Mouse (Mus musculus) frontal cortex, postnatal 14 days (tissue): ENCODE measurements around the gene Serbp1.
A peak's percentile ranks its signal among the peaks of the same experiment; 100 is the strongest.

ENCODE experiments used
- DNase-seq, 2 experiments: peaks; one replicate each; pipeline ENCODE4 v3.0.0; 2022; ENCODE audit warnings: low spot score in 2 of 2

Serbp1 gene

DNA sequence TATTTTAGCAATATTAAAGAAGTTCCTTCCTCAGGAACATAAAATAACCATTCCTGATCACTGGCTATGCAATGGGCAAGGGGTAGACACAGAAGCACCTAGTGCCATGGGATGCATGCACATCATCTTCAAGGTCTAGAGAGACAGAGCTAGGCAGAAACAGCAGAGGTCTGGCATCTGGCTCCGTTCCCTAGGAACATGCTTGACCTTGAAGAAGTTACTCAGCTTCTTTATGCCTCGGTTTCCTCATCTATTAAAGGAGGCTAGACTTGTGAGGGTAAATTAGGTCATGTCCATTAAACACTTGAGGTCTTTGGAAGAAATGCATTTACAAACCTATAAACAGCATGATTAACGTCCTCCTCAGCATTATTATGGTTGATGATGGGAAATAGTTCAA lies 2.3 kb upstream of the Serbp1 start:
- no peak for DNase-seq

DNA sequence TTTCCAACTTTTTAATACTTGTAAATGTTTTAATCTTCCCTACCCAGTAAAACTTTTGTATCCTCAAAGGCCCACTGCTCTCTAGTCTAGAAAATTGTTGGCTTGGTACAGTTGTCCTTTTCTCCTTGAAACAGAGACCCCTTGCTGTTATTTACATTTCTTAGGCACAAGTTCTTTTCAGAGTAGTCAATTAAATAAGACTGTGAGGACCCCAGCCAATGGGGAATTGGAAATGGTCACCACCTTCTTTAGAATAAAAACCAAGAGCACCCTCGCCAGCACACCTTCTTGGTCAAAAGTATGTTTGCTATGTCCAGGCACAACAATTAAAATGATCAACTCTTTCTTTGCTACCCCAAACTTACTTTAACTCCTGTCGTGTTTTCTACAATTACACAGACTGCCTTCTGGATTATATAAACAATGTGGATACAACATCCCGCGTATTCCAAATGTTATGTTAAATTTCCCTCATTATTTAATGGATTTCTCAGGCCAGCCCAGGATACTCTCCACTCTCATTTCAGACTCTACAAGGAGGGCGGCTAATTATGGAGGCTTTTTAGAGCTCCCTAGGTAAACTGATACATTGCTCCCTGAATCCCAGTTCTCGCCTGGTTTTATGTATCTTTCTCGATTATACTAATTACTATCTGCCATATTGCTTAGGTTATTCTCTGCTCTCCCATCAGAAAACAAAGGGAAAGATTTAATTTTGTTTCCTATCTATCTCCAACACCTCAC lies 1.3 kb upstream of the Serbp1 start:
- no peak for DNase-seq

DNA sequence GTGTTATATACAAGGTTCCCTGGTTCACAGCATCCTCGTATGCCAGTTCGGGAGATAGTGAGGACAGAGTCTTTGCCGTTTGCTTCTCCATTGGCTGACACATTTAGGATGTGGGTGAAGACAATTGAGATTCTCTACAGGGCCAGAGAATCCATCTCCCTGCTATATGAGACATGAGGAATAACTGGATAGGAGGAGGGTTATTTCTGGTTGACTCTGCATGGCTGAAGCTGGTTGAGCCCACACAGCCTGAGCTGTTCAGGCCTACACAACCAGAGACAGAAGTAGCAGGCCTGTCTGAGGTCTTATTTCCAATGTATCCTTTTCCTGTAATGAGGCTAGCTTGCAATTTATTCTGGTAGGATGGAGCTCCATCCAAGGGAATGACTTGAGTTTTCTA lies 3.3 kb downstream of the Serbp1 start:
- DNase-seq: no peak

DNA sequence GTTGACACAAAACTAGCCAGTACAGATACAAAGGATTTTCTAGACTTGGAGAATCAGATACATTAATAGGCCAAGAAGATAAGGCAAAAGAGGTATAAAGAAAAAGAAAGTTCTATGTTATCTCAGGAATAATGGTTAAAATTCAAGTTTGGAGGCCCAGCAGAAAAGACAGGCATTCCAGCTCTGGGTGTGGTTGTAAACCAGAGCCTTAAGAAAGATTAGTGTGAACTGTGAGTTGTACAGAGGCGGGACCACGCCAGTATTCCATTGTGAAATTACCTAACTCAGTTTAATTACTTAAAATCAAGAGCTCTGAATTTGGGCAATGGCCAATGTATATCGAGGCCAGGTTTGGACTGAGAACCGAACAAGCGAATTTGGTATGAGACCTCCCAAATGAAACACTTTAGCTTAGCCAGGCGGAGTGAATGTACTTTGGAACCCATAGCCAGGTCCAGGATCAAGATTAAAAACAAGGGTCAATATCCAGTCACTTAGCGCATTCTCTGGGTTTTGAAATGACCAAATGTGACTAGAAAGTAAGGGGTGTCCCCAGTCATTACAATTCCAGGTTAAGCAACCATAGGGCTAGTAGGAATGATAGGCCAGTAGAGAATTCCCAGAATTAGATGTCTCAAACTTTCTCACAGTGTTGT lies 5.9 kb downstream of the Serbp1 start:
- no peak for DNase-seq

DNA sequence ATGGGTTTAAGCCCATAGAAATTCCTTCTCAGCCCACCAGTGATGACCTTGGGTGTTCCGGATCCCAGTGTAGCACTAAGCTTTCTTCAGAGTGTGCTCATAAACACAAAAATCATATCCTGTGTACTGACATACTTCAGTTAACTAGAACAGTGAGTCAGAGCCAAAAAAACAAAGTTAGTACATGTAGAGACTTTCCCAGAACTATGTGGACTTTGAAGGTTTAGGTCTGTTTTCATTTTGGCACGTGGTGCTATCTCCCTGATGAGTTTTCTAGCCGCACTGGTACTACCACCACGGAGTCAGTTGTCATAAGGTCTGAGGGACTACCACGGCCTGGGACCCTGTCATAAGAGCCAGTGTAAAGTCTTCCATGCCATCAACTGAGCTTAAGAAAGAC lies 6.5 kb downstream of the Serbp1 start:
- DNase-seq: no peak

DNA sequence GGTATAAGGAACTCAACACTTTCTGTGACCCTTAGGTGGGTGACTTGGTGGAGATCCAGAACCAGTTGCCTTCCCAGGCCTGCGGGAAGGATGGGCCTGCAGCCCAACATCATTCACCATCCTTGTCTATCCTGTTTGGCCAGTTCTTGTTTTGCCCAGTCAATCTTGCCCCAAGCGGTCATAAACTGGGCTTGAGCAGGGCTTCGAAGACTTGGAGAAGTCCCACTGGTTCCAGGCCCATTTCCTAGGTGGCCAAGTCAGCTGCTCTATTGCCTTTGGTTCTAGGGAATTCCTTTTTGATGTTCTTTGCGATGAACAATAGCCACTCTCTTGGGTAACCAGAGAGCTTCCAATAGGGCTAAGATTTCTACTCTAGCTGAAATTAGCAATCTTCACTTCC lies 13.1 kb downstream of the Serbp1 start:
- DNase-seq: no peak

DNA sequence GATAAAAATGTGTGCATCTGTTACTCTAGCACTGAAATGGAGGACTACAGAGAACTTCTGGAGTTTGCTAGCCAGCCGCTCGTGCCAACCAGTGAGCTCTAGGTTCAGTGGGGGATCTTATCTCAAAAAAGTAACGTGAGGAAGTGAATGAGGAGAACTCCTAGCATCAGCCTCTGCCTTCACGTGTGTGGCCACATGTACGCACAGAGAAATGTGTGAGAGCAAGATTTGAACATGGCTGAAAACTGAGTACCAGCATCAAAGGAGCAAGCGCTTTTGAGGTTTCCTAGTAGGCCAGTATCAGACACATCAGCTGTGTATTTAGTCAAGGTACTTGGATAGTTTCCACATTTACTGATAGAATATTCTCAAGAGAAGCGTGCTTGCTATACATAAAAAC lies 27.0 kb downstream of the Serbp1 start:
- DNase-seq: no peak

DNA sequence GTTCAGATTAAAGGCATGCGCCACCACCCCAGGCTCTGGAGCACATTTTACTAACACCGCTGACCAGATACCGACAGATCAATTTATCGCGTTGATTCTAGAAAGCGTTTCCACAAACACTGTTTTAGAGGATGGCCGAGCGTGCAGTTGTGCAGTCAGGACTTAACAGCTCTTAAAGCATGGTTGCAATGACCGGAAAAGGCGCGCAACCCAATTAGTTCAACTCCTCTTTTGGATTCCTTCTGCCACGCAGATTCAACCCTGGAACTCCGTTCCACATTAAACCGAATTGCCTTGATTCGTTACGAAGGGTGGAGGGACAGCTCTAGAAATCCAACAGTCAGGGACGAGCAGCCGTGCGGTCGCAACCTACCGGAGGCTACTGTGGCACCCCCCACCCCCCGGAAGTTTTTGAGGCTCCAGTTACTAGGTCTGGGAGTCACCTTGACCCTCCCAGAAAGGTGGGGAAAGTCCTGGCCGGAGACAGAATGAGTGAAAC lies 28.2 kb downstream of the Serbp1 start:
- DNase-seq: peak; percentile 20 to 23

DNA sequence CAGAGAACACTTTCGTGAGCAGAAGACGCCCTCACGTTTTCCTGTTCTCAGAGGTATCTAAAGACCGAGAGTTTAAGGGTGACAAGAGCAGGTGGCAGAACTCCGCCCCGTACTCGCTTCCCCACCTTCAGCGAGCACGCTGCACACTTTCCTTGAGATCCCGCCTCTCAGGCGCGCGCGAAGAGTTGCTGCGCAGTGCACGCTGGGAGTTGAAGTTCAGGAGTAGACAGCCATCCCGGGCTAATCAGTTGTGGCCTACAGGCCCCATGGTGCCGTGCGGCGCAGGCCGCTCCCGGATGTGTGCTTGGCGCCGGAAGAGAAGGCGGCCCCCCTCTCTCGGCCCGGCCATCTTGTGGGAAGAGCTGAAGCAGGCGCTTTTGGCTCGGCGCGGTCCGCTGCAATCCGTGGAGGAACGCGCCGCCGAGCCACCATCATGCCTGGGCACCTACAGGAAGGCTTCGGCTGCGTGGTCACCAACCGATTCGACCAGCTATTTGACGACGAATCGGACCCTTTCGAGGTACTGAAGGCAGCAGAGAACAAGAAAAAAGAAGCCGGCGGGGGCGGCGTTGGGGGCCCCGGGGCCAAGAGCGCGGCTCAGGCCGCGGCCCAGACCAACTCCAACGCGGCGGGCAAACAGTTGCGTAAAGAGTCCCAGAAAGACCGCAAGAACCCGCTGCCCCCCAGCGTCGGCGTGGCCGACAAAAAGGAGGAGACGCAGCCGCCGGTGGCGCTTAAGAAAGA lies 28.9 kb downstream of the Serbp1 start:
- peak; percentile 92 to 95 for DNase-seq

DNA sequence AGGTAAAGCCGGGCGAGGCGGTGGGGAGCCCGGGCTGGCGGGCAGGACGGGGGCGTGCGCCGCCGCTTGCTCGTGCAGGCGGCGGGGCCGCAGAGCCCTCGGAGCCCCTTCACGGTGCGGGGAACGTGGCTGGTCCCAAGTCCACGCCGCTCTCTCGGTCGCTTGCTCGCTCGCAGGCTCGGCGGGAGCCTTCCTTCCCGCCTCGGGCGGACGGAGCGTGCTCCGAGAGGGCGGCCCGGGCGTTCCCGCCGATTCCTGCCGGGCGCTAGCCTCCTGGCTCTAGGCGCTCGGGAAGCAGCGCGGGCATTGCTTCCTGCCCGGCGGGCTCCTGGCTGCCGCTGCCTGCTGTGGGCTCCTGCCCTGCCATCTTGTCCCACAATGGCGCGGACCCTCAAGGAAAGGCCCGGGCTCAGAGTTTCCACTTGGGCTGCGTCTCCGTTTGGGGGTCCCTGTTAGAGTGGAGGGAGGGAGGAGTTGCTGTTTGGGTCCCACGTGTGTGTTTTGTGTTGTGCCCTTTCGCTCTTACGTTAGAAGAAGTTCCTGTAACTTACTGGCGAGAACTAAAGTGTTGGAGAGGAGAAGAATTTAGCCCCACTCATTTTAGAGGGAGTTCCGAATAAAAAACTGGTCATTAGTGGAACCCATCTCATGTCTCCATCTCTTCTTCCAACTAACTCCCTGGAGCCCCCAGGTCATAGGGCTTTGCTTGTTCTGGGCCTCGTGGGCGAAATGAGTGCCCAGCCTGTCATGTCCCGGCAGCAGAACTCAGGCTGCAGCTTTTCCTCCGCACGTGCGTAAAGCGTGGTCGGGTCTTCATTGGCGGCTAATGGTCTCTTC lies 29.6 kb downstream of the Serbp1 start:
- DNase-seq: peak in 1 of 2 experiments; percentile 14

DNA sequence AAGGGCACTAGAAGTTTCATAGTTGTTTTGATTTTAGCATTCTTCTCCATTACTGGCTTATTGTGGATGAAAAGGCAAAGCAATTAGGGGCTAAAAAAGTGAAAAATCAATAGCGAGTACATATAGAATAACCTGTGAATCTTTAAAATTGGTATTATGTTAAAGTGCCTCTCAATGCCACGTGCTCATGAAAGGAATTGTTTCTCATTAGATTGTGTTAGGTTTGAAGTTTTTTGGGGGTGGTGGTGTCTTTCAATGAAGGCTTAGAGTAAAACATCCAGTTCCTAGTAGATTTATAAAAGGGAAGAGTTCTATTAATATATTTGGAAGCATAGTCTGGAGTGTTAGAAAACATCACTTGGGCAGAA lies 30.3 kb downstream of the Serbp1 start:
- DNase-seq: no peak

DNA sequence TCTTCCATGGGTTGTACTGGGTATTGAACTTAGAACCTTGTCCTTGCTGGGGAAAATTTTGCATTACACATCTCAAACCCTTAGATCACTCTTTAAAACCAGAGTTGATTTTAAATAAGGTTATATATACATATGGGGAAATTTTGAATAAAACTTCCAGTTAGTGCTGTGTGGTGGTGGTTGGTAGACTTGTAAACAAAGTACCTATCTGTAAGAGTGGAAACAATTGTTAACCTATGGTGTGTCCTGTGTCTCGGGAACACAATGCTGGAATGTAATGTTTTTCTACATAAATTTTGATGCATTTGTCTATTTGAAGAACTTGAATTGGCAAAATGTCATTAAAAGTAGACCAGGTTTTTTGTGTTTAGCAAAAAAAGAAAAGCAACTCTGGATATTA lies 31.0 kb downstream of the Serbp1 start:
- DNase-seq: no peak

DNA sequence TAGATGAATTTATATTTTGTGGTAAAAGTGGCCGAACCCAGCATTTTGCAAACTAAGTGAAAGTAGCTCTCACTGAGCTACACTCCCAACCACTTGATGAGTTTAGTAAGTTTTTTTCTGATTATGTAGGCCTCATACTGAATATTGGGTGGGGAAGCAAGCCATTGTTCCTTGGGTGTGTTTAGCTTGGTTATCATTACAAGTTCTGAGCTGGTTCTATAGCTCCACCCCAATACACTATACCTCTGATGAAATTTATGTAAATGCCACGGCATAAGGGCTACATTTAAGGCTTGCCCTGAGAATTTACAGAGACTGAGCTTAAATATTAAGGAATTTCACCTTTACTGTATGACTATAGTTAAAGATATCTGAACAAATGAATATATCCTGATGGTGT lies 31.5 kb downstream of the Serbp1 start:
- DNase-seq: no peak

DNA sequence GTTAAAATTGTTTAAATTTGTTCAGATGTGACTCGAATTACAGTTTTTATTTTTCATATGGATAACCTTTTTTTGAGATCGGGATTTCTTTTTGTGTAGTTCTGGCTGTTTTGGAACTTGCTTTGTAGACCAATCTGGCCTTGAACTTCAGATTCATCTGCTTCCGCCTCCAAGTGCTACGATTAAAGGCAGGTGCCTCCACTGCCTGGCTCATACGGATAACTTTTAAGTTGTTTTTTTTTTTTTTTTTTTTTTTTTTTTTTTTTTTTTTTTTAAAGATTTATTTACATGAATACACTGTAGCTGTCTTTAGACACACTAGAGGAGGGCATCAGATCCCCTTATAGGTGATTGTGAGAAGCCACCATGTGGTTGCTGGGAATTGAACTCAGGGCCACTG lies 40.0 kb downstream of the Serbp1 start:
- DNase-seq: no peak

DNA sequence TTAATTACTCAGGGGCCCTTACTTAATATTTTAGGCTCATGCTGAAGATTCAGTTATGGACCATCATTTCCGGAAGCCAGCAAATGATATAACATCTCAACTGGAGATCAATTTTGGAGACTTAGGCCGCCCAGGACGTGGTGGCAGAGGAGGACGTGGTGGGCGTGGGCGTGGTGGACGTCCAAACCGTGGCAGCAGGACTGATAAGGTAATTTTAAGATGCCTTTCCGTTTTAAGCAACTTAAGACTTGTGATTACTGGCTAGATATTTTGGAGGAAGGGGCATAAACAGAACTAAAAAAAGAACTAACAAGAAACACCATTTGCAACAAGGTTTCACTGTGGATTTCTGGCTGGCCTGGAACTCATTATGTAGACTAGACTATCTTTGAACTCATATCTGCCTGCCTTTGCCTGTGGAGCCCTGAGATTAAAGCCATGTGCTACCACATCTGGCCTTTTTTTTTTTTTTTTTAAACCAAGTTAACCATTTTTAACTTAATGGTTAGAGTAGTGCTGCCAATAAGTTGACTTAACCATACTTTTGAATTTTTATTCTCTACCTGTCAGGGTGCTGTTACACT lies 43.7 kb downstream of the Serbp1 start:
- DNase-seq: no peak

DNA sequence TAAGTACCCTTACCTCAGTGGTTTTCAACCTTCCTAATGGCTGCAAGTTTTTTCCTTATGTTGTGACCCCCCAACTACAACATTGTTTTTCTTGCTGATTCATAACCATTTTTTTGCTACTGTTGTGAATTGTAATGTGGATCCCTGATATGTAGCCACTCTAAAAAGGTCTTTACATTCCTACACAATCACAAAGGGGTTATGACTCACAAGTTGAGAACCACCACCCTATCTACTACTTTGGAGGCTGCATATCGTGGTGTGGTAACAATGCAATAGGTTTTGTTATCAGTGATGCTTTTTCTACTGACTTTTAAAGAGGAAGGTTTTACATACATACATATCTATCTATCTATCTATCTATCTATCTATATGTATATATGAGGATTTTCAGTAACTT lies 44.9 kb downstream of the Serbp1 start:
- no peak for DNase-seq

DNA sequence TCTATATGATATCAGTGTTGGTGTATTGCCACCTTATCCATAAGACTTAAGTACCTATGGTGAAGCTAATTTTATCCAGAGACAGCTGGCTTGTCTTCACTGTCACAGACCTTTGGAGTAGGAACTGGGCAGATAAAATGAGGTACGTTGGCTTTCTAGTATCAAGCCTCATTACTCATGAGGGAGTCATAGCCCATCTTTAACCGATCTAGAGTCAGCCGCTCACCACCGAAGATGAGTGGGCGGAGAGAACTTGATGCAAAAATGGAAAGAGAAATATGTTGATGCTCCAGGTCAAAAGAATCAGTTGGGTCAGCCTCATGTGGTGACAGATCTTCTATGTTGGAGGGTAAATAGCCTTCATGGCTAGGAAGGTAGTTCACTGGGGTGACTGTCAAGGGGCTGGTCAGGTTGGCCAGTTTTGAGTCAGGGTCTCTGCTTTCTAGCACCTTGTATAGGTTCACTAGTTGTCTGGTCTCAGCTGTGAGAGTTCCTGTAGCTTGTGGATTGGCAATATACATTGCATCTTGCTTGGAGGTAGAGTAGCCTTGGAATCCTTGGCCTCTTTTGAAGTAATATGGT lies 54.2 kb downstream of the Serbp1 start:
- DNase-seq: no peak

DNA sequence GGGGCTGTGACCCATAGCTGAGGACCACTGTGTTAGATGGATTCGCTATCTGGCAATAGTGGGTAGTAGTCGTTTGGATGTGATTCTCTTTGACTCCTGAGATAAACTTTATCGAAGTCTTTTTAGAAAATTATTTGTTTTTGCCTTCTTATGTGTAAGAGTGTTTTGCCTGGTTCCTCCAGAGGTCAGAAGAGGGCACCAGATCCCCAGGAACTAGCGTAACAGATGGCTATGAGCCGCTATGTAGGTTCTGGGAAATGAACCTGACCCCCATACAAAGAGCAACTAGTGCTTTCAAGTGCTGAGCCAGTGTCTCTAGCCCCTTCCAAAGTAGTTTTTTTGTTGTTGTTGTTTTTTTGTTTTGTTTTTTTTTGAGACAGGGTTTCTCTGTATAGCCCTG lies 58.1 kb downstream of the Serbp1 start:
- no peak for DNase-seq

DNA sequence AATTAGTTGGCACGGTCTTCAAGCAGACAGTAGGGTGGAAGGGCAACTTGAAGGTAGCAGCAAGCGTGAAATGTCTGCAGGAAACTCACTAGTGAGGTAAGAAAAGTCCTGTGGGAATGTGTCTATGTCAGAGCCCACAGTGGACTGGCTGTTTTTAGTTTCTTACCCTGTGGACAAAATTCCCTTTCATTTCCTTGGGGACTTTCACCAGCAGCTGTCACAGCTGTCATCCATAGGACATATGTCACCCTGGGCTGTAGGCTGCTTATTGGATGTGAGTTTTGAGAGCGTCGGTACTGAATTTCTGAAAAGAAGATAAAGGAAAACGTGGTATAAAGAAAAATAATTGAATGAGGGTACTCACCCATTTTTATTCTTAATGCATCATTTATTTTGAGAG lies 60.8 kb downstream of the Serbp1 start:
- DNase-seq: no peak

DNA sequence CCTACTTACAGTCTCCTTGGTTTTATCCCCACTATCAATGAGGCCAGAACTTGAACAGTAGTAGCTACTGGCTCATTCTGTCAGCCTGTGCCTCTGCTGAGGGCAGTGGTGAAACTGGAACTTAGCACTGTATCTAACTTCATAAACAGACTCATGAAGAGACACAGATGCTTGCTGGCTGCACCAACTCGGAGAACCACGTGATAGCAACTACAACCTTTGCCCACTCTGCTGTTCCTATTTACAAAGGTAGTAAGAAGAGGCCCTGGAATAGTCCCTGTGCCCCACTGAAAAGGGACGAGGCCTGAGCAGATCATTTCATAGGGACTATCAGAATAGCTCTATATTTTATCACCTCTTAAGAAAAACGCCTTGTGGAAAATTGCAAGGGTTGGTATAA lies 62.3 kb downstream of the Serbp1 start:
- no peak for DNase-seq

DNA sequence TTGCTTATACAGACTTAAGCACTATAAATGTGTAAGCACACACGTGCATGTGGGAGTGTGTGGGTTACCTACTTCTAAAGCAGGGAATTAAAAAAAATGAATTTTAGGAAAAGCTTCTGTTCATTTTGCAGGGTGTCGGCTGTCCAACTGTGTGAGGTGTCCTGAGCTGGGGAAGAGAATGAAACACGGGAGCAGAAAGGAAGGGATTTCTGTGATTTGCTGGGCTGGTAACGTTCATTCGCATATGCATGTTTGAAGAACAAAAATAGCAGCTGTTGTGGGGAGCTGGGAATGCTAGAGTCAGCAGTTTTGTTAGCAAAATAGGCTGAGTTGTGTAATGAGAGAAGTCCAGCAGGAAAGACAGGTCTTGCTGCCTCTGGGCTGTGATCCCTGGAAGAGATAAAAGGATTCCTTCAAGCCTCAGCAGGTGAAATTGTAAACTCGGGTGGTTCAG lies 62.8 kb downstream of the Serbp1 start:
- DNase-seq: no peak
